Mouse (Mus musculus) intestine, embryonic 16.5 days (tissue): ENCODE data around the gene Smad3. TPM values are rescaled to one million over a fixed set of nuclear protein-coding genes. Genes with fewer than 3 reads are reported as not detected.
A peak's percentile ranks its signal among the peaks of the same experiment; 100 is the strongest.

Source experiments
- ATAC-seq: fragments of 200-750 bp; cut with Nextera tagmentation; 2 replicates; pipeline ENCODE4 v1.8.0; 2017; ENCODE audit warnings: moderate TSS enrichment, moderate library complexity
- H3K27ac ChIP-seq: fragments of 300-500 bp; sonication (generic); 2 replicates; pipeline ENCODE4 v1.5.1; 2014; ENCODE audit warnings: mild to moderate bottlenecking, low read length
- H3K27me3 ChIP-seq: fragments of 300-500 bp; sonication (generic); replicated peaks from 2 replicates; pipeline ENCODE4 v1.6.1; 2014; ENCODE audit warnings: low read length, control low read depth, mixed read lengths; ENCODE audit not compliant: control insufficient read depth, insufficient read depth
- H3K36me3 ChIP-seq: fragments of 300-500 bp; sonication (generic); 2 replicates; pipeline ENCODE4 v1.6.1; 2014; ENCODE audit warnings: low read length, control low read depth; ENCODE audit not compliant: control insufficient read depth, insufficient read depth
- H3K4me1 ChIP-seq: fragments of 300-500 bp; sonication (generic); 2 replicates; pipeline ENCODE4 v1.6.1; 2014; ENCODE audit warnings: low read length, control low read depth, mixed read lengths; ENCODE audit not compliant: control insufficient read depth, insufficient read depth
- H3K4me2 ChIP-seq: fragments of 300-500 bp; sonication (generic); 2 replicates; pipeline ENCODE4 v1.6.1; 2014; ENCODE audit warnings: low read depth, low read length, control low read depth
- H3K4me3 ChIP-seq: fragments of 300-500 bp; sonication (generic); 2 replicates; pipeline ENCODE4 v1.5.1; 2014; ENCODE audit warnings: mild to moderate bottlenecking, low read length
- H3K9ac ChIP-seq: fragments of 300-500 bp; sonication (generic); 2 replicates; pipeline ENCODE4 v1.6.1; 2014; ENCODE audit warnings: low read depth, low read length
- H3K9me3 ChIP-seq: fragments of 300-500 bp; sonication (generic); 2 replicates; pipeline ENCODE4 v1.6.1; 2016; ENCODE audit warnings: low read length, control low read depth; ENCODE audit not compliant: control insufficient read depth
- WGBS: fragments of 180-500 bp; shearing (Covaris S2); extraction: QIAGEN DNeasy Blood & Tissue Kit; methylation state at CpG from one replicate; pipeline ENCODE4 v1.1.7; 2014; 5-methylcytosine and 5-hydroxymethylcytosine counted together
- polyA plus RNA-seq: library from polyadenylated mRNA; unstranded; fragments of >200 nt; fragmentation: Nextera tagmentation; extraction: Ambion mirVana; gene quantifications from 2 replicates; pipeline ENCODE4 v1.2.1, GENCODE M21; 2015

Smad3 gene
- 10.9 and 11.8 TPM in 2 replicates for polyA plus RNA-seq

- H3K4me3 ChIP-seq: peak within 1 kb of the TSS; percentile 95
- H3K4me1 ChIP-seq: peaks cover 52% of the 10 kb centered on the region
- peak; percentile 91 for ATAC-seq
- under 1% methylated on average over 59 of the region's 59 CpGs for WGBS
- peak within 1 kb of the TSS; percentile 85 for H3K4me2 ChIP-seq
- peak within 1 kb of the TSS; percentile 96 for H3K9ac ChIP-seq
- no peaks in the 10 kb centered on the region for H3K27me3 ChIP-seq
- no peaks in the 10 kb centered on the region for H3K36me3 ChIP-seq
- peaks cover 3% of the 10 kb centered on the region for H3K9me3 ChIP-seq
- H3K27ac ChIP-seq: peak within 1 kb of the TSS; percentile 96
Measured at GRCm38 (mm10) chr9:63757865-63758440, at the start of gene Smad3. TSS of gene Smad3 (minus strand) at chr9:63757994.

- WGBS: 55% methylated on average over 3 of the region's 3 CpGs
Measured at GRCm38 (mm10) chr9:63804847-63805246, 47.1 kb upstream of the Smad3 start.

GRCm38 (mm10) chr9:63803181-63803591, 45.4 kb upstream of the Smad3 start:
- ATAC-seq: peak; percentile 85
- 4% methylated on average over 8 of the region's 8 CpGs for WGBS
- Histone ChIP-seq H3K4me1 (peaks cover 10% of the 10 kb centered on the region), H3K4me3 (no peak overlapping the region), H3K36me3 (no peaks in the 10 kb centered on the region), H3K9ac (no peak overlapping the region; the same call in 1 of the 2 replicates), H3K27me3 (no peaks in the 10 kb centered on the region), H3K27ac (no peak overlapping the region), H3K9me3 (no peaks in the 10 kb centered on the region), H3K4me2 (peak overlapping the region; percentile 36)

More at GRCm38 (mm10) chr9:63804847-63805246, 47.1 kb upstream of the Smad3 start:
- Histone ChIP-seq H3K9ac (no peak overlapping the region), H3K4me2 (no peak overlapping the region), H3K4me1 (peaks cover 10% of the 10 kb centered on the region), H3K27ac (no peak overlapping the region), H3K4me3 (no peak overlapping the region), H3K9me3 (no peaks in the 10 kb centered on the region), H3K27me3 (no peaks in the 10 kb centered on the region), H3K36me3 (no peaks in the 10 kb centered on the region)
- ATAC-seq: no peak

- no peak for ATAC-seq
- H3K27me3 ChIP-seq: 0 out of 2 replicates have a peak, but pooled peaks cover 3% of the 10 kb centered on the region
- 82% methylated on average over 7 of the region's 7 CpGs for WGBS
- no peak overlapping the region for H3K4me3 ChIP-seq
- H3K4me1 ChIP-seq: peaks cover 10% of the 10 kb centered on the region
- H3K9me3 ChIP-seq: no peaks in the 10 kb centered on the region
- no peak overlapping the region for H3K9ac ChIP-seq
- no peak overlapping the region for H3K4me2 ChIP-seq
- H3K36me3 ChIP-seq: no peaks in the 10 kb centered on the region
- no peak overlapping the region for H3K27ac ChIP-seq
Measured at GRCm38 (mm10) chr9:63802504-63802903, 44.7 kb upstream of the Smad3 start.

- H3K27me3 ChIP-seq: 0 out of 2 replicates have a peak, but pooled peaks cover 3% of the 10 kb centered on the region
- H3K9me3 ChIP-seq: no peaks in the 10 kb centered on the region
- H3K4me3 ChIP-seq: no peak overlapping the region
- no peak overlapping the region for H3K9ac ChIP-seq
- no peaks in the 10 kb centered on the region for H3K36me3 ChIP-seq
- H3K27ac ChIP-seq: no peak overlapping the region
- no peak overlapping the region for H3K4me2 ChIP-seq
- WGBS: 69% methylated on average over 5 of the region's 5 CpGs
- ATAC-seq: no peak
- peaks cover 10% of the 10 kb centered on the region for H3K4me1 ChIP-seq
Measured at GRCm38 (mm10) chr9:63802080-63802479, 44.3 kb upstream of the Smad3 start.

GRCm38 (mm10) chr9:63796429-63796828, 38.6 kb upstream of the Smad3 start:
- no peak overlapping the region for H3K4me2 ChIP-seq

GRCm38 (mm10) chr9:63793731-63794495, 36.1 kb upstream of the Smad3 start:
- peaks cover 26% of the 10 kb centered on the region for H3K4me1 ChIP-seq
- no peaks in the 10 kb centered on the region for H3K9me3 ChIP-seq
- no peak overlapping the region for H3K9ac ChIP-seq
- no peak overlapping the region for H3K27ac ChIP-seq
- no peaks in the 10 kb centered on the region for H3K36me3 ChIP-seq
- H3K4me2 ChIP-seq: no peak overlapping the region
- WGBS: 50% methylated on average over 10 of the region's 10 CpGs
- no peak overlapping the region for H3K4me3 ChIP-seq
- peak; percentile 89 for ATAC-seq
- 0 out of 2 replicates have a peak, but pooled peaks cover 3% of the 10 kb centered on the region for H3K27me3 ChIP-seq

More at GRCm38 (mm10) chr9:63796429-63796828, 38.6 kb upstream of the Smad3 start:
- no peak for ATAC-seq
- Histone ChIP-seq H3K27me3 (0 out of 2 replicates have a peak, but pooled peaks cover 3% of the 10 kb centered on the region), H3K27ac (no peak overlapping the region), H3K9ac (no peak overlapping the region), H3K4me3 (no peak overlapping the region), H3K4me1 (peaks cover 15% of the 10 kb centered on the region), H3K9me3 (no peaks in the 10 kb centered on the region), H3K36me3 (no peaks in the 10 kb centered on the region)
- WGBS: 57% methylated on average over 3 of the region's 3 CpGs

- no peak overlapping the region for H3K4me3 ChIP-seq
- WGBS: 53% methylated on average over 1 of the region's 1 CpGs
- no peaks in the 10 kb centered on the region for H3K36me3 ChIP-seq
- ATAC-seq: no peak
- no peak overlapping the region for H3K4me2 ChIP-seq
- H3K27me3 ChIP-seq: no peaks in the 10 kb centered on the region
- H3K9ac ChIP-seq: no peak overlapping the region
- peak overlapping the region; percentile 28; the same call in 1 of the 2 replicates for H3K27ac ChIP-seq
- H3K4me1 ChIP-seq: peaks cover 38% of the 10 kb centered on the region
- no peaks in the 10 kb centered on the region for H3K9me3 ChIP-seq
Measured at GRCm38 (mm10) chr9:63791716-63792115, 33.9 kb upstream of the Smad3 start.

- Histone ChIP-seq H3K9me3 (no peaks in the 10 kb centered on the region), H3K36me3 (no peaks in the 10 kb centered on the region), H3K27me3 (no peaks in the 10 kb centered on the region), H3K27ac (peak overlapping the region; percentile 28; the same call in 1 of the 2 replicates), H3K4me1 (peaks cover 42% of the 10 kb centered on the region), H3K4me2 (no peak overlapping the region), H3K4me3 (no peak overlapping the region), H3K9ac (no peak overlapping the region)
- no peak for ATAC-seq
- 32% methylated on average over 6 of the region's 6 CpGs for WGBS
Measured at GRCm38 (mm10) chr9:63791275-63791674, 33.5 kb upstream of the Smad3 start.
